Mouse (Mus musculus) bone marrow macrophage, adult 2 months (primary cell): Measurements from ENCODE around the gene Med6. TPM values are rescaled to one million over a fixed set of nuclear protein-coding genes. Genes with fewer than 3 reads are reported as not detected.
A peak's percentile ranks its signal among the peaks of the same experiment; 100 is the strongest.

Experiments
- H3K27ac ChIP-seq: 2 replicates; pipeline ENCODE4 v1.5.1; 2012; ENCODE audit warnings: low read depth, low read length; ENCODE audit not compliant: insufficient read depth
- H3K4me1 ChIP-seq: 2 replicates; pipeline ENCODE4 v1.6.1; 2012; ENCODE audit warnings: low read length; ENCODE audit not compliant: control insufficient read depth, insufficient read depth
- H3K4me3 ChIP-seq: 2 replicates; pipeline ENCODE4 v1.5.1; 2012; ENCODE audit warnings: mild to moderate bottlenecking, low read length, moderate library complexity; ENCODE audit not compliant: insufficient read depth
- CTCF ChIP-seq: IDR thresholded peaks from 2 replicates; pipeline ENCODE4 v1.5.1; 2012; ENCODE audit warnings: low read depth, mild to moderate bottlenecking, low read length, moderate library complexity
- POLR2A ChIP-seq: IDR thresholded peaks from 2 replicates; pipeline ENCODE4 v1.6.1; 2012; ENCODE audit warnings: mild to moderate bottlenecking, low read depth, low read length, borderline replicate concordance
- polyA plus RNA-seq: library from polyadenylated mRNA; stranded (reverse); fragments of >200 nt; gene quantifications from 2 replicates; pipeline ENCODE4 v1.2.4, GENCODE M21; 2012; ENCODE audit not compliant: missing spikeins, insufficient read depth, insufficient read length

Gene Med6
- polyA plus RNA-seq, 1 experiment: 43.5 TPM

GRCm38 (mm10) chr12:81626226-81626861 is 31.5 kb upstream of the Med6 start:
- H3K27ac ChIP-seq: no peak overlapping the region
- no peak overlapping the region for H3K4me3 ChIP-seq
- no peak for TF ChIP-seq CTCF
- TF ChIP-seq POLR2A: no peak
- H3K4me1 ChIP-seq: no peaks in the 10 kb centered on the region; the same call in 1 of the 2 replicates

- H3K4me1 ChIP-seq: no peaks in the 10 kb centered on the region; the same call in 1 of the 2 replicates
- H3K4me3 ChIP-seq: no peak overlapping the region
- TF ChIP-seq POLR2A: no peak
- no peak for TF ChIP-seq CTCF
- no peak overlapping the region for H3K27ac ChIP-seq
These were observed 28.6 kb upstream of the Med6 start for GRCm38 (mm10) chr12:81623377-81623776.

GRCm38 (mm10) chr12:81619302-81619701 is 24.5 kb upstream of the Med6 start:
- no peak for TF ChIP-seq POLR2A
- TF ChIP-seq CTCF: peak; percentile 42; the same call in 1 of the 2 replicates
- Histone ChIP-seq H3K27ac (no peak overlapping the region), H3K4me3 (no peak overlapping the region), H3K4me1 (peaks cover 3% of the 10 kb centered on the region)

- Histone ChIP-seq H3K27ac (no peak overlapping the region), H3K4me1 (peaks cover 3% of the 10 kb centered on the region), H3K4me3 (no peak overlapping the region)
- TF ChIP-seq POLR2A (no peak), CTCF (no peak)
These were observed 22.2 kb upstream of the Med6 start for GRCm38 (mm10) chr12:81616980-81617379.

GRCm38 (mm10) chr12:81615807-81616206 is 21.0 kb upstream of the Med6 start:
- TF ChIP-seq POLR2A: no peak
- TF ChIP-seq CTCF: no peak
- no peak overlapping the region for H3K4me3 ChIP-seq
- H3K27ac ChIP-seq: no peak overlapping the region
- H3K4me1 ChIP-seq: peaks cover 3% of the 10 kb centered on the region

- H3K4me1 ChIP-seq: no peaks in the 10 kb centered on the region
- H3K4me3 ChIP-seq: no peak overlapping the region
- TF ChIP-seq POLR2A (no peak), CTCF (no peak)
- H3K27ac ChIP-seq: no peak overlapping the region
These were observed 14.6 kb upstream of the Med6 start for GRCm38 (mm10) chr12:81609445-81609844.

- TF ChIP-seq POLR2A (no peak), CTCF (no peak)
- Histone ChIP-seq H3K4me1 (no peaks in the 10 kb centered on the region), H3K4me3 (no peak overlapping the region), H3K27ac (no peak overlapping the region)
These were observed 10.4 kb upstream of the Med6 start for GRCm38 (mm10) chr12:81604995-81605784.

GRCm38 (mm10) chr12:81596547-81597262 is 1.9 kb upstream of the Med6 start:
- Histone ChIP-seq H3K4me3 (no peak overlapping the region), H3K27ac (no peak overlapping the region), H3K4me1 (peaks cover 5% of the 10 kb centered on the region)
- TF ChIP-seq CTCF (no peak), POLR2A (no peak)

- TF ChIP-seq CTCF (no peak), POLR2A (no peak)
- H3K27ac ChIP-seq: no peak within 1 kb of the TSS
- H3K4me3 ChIP-seq: no peak within 1 kb of the TSS
- H3K4me1 ChIP-seq: no peaks in the 10 kb centered on the region
These were observed 26.4 kb downstream of the Med6 start, which contains the start of gene Adam21 for GRCm38 (mm10) chr12:81568374-81568773. Adam21 (minus strand) TSS chr12:81568474.
